Mouse (Mus musculus) T-cell, adult 66 days (primary cell): ENCODE data around the gene Agap1. TPM values are rescaled to one million over a fixed set of nuclear protein-coding genes. Genes with fewer than 3 reads are reported as not detected.

Source experiments
- total RNA-seq, 2 experiments: library from RNA; stranded (reverse); gene quantifications; 3 replicates in 1 of 2; 4 replicates in 1 of 2; pipeline ENCODE4 v1.2.4; 2023

Agap1 gene
- 1 to 10 TPM in 1 of 2 experiments, under 1 TPM in 1; 0.41 to 1.5 TPM for total RNA-seq

GRCm38 (mm10) chr1:89454196-89455123 lies at the start of gene Agap1:
Agap1 (plus strand) TSS chr1:89454806.

GRCm38 (mm10) chr1:89931120-89931519 lies 476.5 kb downstream of the Agap1 start, which contains the start of gene Gbx2:
Gbx2 (minus strand) TSS chr1:89931179.

